Mouse (Mus musculus) liver, embryonic 12.5 days (tissue): ENCODE measurements around the gene Gemin2. TPM values are rescaled to one million over a fixed set of nuclear protein-coding genes. Genes with fewer than 3 reads are reported as not detected.

Source experiments
- polyA plus RNA-seq: library from polyadenylated mRNA; unstranded; fragments of >200 nt; fragmentation: Nextera tagmentation; extraction: Ambion mirVana; gene quantifications from 2 replicates; pipeline ENCODE4 v1.2.1, GENCODE M21; 2016

The Gemin2 gene
- polyA plus RNA-seq, 1 experiment from 2014 or later, result 28.2 TPM

Other genes with a start within 250 kb of the Gemin2 start
- 31.2 and 32.5 TPM in 2 replicates for gene Sec23a, start 1.4 kb upstream of the Gemin2 start, polyA plus RNA-seq
- gene Trappc6b, start 48.1 kb downstream of the Gemin2 start, polyA plus RNA-seq, result 54.4 and 55.3 TPM in 2 replicates
- gene Pnn, start 53.5 kb downstream of the Gemin2 start, polyA plus RNA-seq, result 68.6 and 69.4 TPM in 2 replicates
- 52.6 and 59.3 TPM in 2 replicates for gene Mia2, start 82.4 kb downstream of the Gemin2 start, polyA plus RNA-seq
- gene Fbxo33, start 206.3 kb downstream of the Gemin2 start, polyA plus RNA-seq, result 12.5 and 14.6 TPM in 2 replicates